Mouse (Mus musculus) adrenal gland, postnatal 36 days (tissue): ENCODE results near the gene Gm16867. TPM values are rescaled to one million over a fixed set of nuclear protein-coding genes. Genes with fewer than 3 reads are reported as not detected.
"Not testable (repeated sequence)": the region's sequence is repeated elsewhere in the genome, so short reads cannot be mapped to it uniquely, and the experiment has no call there.

Experiments
- DNase-seq, 2 experiments: peaks; one replicate each; pipeline ENCODE4 v3.0.0; 2021; ENCODE audit warnings: mixed read lengths in 1 of 2
- long read RNA-seq, 2 experiments: library from polyadenylated mRNA; stranded (forward); transcript quantifications; one replicate each; pipeline ENCODE4 v2.0.0; 2021; ENCODE audit warnings: borderline sequencing depth in 2 of 2
- total RNA-seq, 2 experiments: library from RNA; stranded (reverse); gene quantifications; 2 replicates each; pipeline ENCODE4 v1.2.3; 2021

Gene Gm16867
- 1 to 10 TPM; 6.7 to 8.8 TPM for total RNA-seq
- long read RNA-seq, experiment 1, partial matches to known transcripts: 0 of 2 reads
- long read RNA-seq, experiment 1, other reads (novel, unspliced or antisense): 1 of 2 reads
- long read RNA-seq, experiment 2, partial matches to known transcripts: 0 of 1 reads
- long read RNA-seq, experiment 2, other reads (novel, unspliced or antisense): 1 of 1 reads

DNA sequence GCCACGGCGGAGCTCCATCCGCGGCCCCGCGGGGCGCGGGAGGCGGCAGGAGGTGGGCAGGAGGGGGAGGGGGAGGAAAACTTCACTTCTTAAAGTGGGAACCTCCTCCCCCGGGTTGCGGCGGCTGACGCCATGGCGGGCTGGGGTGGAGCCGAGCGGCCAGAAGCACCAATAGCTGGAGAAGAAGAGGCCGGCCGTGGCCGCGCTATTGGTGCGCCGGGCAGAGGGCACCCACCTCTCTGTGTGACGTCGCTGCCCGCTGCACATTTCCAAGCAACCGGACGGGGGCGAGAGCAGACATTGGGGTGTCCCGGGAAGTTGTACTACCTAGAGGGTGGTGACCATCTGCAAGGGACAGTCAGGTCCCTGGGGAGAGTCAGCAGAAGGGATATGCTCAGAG is at the start of gene Gm16867:
Gene Gm16867 (minus strand): TSS at position 189 of the 400 bp plus-strand sequence.
- not testable (repeated sequence) for DNase-seq

DNA sequence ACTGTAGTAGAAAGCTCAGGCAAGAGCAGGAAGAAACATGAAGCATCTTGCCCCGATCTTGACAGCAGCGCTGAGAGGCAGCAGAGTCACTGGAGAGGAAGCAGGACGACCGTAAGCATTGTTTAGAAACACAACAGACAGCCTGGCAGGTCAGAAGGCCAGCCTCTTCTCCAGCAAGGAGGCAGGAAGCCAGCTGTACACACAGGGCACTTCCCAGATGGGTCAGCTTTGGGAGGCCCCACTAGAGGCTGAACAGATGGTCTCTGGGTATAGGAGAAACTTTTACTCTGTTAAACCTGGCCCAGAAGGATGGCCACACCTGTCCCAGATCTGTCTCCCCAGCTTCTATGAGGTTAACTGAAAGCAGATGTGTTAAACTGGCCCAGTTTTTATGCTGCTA is 44.1 kb upstream of the Gm16867 start:
- not testable (repeated sequence) for DNase-seq

DNA sequence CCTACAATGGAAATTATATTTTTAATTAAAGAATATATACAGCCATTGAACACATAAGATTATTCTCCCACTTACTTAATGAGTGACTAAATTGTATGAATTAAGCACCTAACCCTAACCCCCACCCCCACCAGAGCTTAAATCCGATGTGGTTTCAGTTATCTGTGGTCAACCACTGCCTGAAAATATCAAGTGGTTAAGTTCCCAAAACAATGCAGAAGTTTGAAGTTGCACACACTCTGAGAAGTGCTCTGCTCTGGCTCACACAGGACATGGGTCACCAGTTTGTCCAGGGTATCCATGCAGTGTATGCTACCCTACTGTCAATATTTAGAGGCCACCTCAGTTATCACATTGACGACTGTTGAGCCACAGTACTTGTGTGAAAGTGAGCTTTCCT is 41.9 kb upstream of the Gm16867 start:
- DNase-seq: not testable (repeated sequence)

GRCm38 (mm10) chr14:69544033-69544432 is 40.9 kb upstream of the Gm16867 start:
- not testable (repeated sequence) for DNase-seq

- DNase-seq: not testable (repeated sequence)
These were observed 39.5 kb upstream of the Gm16867 start for GRCm38 (mm10) chr14:69542695-69543094.

GRCm38 (mm10) chr14:69540113-69540512 is 37.0 kb upstream of the Gm16867 start:
- DNase-seq: not testable (repeated sequence)

DNA sequence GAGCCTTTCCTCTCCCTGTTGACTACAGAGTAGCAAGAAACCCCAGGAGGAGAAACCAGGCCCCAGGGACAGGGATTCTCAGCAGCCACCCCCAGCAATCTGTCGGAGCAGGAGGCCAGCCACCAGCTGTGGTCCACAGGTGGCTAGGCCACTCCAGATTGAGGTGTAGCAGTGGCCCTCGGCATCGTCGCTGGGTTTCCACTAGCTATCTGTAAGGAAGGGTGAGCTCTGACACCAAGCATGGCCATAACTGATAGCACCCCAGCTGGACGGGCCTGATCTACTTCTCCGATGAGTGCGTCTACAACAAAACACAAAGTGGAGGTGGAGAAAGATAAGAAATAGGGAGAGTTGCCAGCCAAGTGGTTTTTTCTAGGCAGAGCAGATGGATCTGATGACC is 33.4 kb upstream of the Gm16867 start:
- DNase-seq: not testable (repeated sequence)

GRCm38 (mm10) chr14:69526202-69526601 is 23.0 kb upstream of the Gm16867 start:
- not testable (repeated sequence) for DNase-seq

GRCm38 (mm10) chr14:69523001-69523400 is 19.8 kb upstream of the Gm16867 start:
- not testable (repeated sequence) for DNase-seq

DNA sequence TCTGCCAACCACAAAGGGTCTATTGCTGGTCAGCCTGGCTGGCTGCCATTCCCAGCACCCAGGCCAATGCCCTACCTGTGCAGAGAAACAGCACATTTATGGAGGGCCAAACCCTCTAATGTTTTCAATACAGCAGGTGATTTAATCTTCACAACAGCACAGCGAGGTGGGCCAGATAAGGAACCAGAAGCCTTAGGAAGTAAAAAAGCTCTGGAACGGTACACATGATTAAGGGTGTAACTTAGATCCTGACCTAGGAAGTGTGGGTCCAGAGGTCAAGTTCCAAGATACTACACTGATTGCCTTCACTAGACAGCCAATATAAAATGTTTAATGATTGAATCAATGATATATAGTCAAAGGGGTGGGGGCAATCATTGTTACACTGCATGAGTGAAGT is 17.6 kb upstream of the Gm16867 start:
- DNase-seq: not testable (repeated sequence)

DNA sequence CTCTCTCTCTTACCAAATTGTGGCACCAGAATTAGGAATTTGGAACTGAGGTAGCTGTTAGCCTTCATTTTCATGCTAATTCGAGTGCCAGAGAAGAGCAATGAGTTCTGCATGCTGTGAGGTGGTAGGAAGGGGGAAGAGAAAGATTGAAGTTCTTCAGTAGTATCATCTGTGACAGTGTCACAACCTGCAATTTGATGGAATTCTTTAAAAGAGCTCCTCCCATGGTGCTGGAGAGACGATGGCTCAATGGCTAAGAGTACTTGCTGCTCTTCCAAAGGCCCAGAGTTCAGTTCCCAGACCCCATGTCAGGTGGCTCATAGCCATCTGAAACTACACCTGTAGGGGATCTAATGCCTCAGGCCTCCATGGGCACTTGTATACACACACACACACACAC is 9.3 kb upstream of the Gm16867 start, which contains the start of gene Gm27179:
Gene Gm27179 (minus strand): TSS at position 101 of the 400 bp plus-strand sequence.
- DNase-seq: not testable (repeated sequence)

DNA sequence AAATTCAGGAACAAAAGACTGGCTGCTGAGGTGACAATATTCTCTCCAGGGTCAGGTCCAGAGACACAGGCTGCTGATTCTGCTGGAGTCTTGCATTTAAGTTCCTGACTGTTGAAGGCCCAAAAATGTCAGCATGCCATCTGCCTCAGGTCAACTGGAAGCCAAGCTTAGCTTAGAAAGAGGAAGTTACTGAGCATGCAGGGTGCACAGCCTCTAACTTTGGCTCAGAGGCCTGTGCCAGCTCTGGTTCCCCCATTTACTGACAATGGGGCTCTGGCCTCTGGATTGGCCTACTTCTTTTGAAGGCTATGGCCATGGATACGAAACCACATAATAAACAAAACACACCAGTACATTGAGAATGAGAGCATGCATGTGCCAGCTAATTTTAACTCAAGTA is 3.8 kb upstream of the Gm16867 start:
- DNase-seq: not testable (repeated sequence)

DNA sequence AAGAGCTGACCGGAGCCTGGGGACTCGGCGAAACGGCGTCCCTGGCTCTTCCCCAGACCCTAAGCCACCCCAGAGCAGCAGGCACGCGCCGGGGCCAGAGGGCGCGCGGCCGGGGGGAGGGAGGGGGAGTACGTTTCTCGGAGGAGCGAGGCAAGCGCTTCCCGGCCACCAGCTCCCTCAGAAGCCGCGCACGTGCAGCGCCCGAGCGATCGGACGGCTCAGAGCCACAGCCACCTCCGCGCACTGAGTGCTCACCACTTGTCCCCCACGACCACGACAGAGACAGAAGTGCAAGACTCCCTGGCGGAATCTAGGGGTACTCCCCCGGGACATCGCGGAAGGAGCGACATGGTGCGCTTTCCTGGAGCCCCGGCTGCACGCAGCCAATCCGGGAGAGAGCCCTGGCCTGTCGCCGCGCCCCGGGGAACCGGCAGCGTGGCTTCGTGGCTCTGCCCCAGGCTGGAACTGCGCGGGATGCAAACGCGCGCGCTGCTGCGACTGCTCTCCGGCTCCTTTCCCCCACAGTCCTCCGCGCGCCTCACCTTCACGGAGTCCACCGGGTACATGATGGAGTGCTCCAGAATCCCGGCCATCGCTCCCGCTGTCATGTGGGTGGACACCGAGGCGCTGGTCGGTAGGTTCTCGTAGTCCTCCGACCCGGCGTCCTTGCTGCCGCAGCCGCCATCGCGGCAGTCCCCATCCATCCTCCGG is 567 bp downstream of the Gm16867 start:
- not testable (repeated sequence) for DNase-seq

GRCm38 (mm10) chr14:69496259-69496658 is 6.9 kb downstream of the Gm16867 start:
- DNase-seq: not testable (repeated sequence)

DNA sequence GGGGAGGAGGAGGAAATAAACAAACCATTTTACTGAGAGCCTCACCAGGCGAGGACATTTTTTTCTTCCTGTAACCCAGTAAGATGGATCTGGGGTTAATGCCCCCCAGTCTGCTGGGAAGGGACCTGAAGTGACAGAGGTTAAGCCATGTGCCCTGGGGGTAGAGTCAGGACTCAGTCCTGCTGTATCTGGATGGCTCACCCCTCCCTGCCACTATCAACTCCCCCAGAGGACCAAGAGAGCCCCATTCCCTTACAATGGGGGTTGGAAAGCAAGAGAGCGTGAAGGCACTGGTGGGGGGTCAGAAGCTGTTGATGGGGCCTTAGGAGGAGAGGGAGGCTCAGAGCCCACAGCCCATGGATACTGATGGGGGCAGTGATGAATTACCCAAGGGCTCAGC is 8.2 kb downstream of the Gm16867 start:
- DNase-seq: not testable (repeated sequence)

DNA sequence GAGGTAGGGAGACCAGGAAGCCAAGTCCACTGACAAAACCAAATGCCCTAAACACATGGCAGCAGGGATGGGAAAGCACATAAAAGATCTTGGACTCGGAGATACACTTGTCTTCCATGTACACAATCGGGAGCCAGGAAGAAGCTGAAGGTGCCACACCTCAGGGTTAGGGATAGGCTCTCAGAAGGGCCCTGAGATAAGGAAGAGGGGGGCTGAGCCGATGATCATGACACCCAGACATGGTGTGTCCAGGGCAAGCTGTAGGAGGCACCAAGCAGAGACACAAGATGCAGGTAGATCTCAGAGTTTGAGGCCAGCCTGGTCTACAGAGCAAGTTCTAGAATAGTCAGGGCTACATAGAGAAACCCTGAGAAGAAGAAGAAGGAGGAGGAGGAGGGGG is 8.6 kb downstream of the Gm16867 start:
- not testable (repeated sequence) for DNase-seq

- DNase-seq: not testable (repeated sequence)
These were observed 15.2 kb downstream of the Gm16867 start for GRCm38 (mm10) chr14:69488001-69488400.

DNA sequence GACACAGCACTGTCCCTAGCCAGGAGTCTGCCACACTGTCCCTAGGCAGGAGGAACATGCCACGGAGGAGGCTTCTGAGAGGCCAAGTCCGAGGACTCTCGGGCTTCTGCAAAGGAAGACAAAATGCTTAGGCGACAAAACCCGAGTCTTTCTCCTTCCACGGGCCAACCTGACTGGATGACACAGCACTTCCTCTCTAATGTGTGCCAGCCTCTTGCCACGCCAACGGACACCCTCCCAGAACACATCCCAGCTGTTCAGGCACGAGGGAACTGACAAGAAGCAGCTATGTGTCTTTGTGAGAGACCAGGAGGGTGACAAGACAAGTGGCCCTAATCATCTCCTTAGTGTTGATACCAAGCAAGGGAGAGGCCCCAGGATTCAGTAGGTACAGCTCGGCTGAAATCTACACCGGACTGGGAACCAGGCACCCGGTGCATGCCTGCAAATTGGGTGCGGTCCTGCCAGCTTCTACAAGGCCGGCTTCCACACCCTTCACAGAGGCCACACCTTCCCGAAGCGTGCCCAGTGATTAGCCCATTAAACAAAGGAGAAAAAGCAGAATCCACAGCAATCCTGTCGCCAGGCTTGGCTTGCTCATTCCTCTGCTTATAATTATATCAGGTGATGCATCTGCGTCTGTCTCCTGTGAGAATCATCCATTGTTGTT is 17.6 kb downstream of the Gm16867 start:
- not testable (repeated sequence) for DNase-seq

GRCm38 (mm10) chr14:69473941-69474646 is 29.1 kb downstream of the Gm16867 start:
- DNase-seq: not testable (repeated sequence)

- DNase-seq: not testable (repeated sequence)
These were observed 29.8 kb downstream of the Gm16867 start for GRCm38 (mm10) chr14:69473322-69473721.

GRCm38 (mm10) chr14:69470122-69470708 is 32.9 kb downstream of the Gm16867 start:
- not testable (repeated sequence) for DNase-seq
